Mouse (Mus musculus) lung, postnatal 4 days (tissue): Measurements from ENCODE around the gene Ppp1ca.

Source experiments
- DNase-seq, 2 experiments: peaks; one replicate each; pipeline ENCODE4 v3.0.0; 2021

Ppp1ca gene

GRCm38 (mm10) chr19:4191528-4192250 is at the start of gene Ppp1ca:
Ppp1ca (plus strand) TSS chr19:4192065.
- DNase-seq: peak; percentile 97 to 98

- DNase-seq: peak in 1 of 2 experiments; percentile 44
Observed at GRCm38 (mm10) chr19:4142416-4143173, 49.3 kb upstream of the Ppp1ca start.

- no peak for DNase-seq
Observed at GRCm38 (mm10) chr19:4143759-4144268, 48.1 kb upstream of the Ppp1ca start, which contains the start of gene Cabp4. Cabp4 (minus strand) TSS chr19:4144033.

DNA sequence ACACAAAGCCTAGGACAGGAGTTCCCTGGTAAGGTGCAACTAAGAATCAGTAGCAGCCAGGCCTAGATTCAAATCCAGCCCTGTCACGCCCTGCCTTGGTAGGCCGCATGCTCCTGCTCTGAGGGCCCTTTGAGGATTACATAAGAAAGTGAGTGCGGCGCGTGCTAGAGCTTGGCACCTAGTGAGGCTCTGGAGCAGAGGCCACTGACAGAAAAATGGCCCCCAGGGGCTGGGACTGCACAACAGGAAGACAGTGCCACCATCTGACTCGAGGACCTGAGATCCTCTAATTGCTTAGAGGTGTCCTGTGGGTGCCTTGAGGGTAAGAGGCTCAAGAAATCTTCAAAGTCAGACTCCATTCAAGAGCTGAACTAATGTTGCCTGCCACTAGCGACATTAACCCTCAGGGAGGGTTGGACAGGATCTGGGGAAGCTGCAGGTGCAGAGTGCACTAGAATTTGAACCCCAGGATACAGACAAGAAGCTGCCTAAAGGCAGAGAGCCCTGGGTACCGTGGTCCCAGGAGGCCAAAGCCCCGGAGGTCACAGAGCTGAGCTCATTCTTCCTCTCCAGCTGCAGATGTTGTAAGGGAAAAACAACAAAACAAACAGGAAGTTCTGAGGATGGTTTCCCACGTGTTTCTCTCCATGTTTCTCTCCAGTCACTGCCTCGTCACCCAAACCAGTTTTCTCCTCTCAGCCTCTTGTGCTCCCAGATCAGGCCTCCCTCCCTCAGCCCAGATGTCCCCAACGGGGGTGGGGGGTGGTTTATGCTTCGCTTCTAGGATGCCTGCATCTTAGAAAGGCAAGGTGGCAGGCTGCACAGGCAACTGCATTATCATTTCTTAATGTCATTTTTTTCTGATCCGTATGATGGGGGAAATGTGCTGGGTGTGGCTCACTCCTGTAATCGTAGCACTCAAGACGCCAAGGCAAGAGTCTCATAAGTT is 47.0 kb upstream of the Ppp1ca start:
- peak in 1 of 2 experiments; percentile 60 for DNase-seq

DNA sequence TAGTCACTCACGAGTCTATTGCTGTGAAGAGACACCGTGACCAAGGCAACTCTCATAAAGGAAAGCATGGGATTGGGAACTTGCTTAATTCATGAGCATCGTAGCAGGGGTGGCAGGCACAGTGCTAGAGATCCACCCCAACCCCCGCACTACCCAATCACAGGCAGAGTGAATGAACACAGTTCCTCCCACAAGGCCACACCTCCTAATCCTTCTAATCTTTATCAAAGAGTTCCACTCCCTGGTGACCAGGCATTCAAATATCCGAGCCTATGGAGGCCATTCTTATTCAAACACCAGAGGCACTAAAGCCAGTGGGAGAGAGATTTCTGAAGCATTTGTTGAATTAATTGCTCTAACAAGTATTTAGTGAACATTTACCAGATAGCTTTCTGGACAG is 45.9 kb upstream of the Ppp1ca start:
- DNase-seq: no peak

DNA sequence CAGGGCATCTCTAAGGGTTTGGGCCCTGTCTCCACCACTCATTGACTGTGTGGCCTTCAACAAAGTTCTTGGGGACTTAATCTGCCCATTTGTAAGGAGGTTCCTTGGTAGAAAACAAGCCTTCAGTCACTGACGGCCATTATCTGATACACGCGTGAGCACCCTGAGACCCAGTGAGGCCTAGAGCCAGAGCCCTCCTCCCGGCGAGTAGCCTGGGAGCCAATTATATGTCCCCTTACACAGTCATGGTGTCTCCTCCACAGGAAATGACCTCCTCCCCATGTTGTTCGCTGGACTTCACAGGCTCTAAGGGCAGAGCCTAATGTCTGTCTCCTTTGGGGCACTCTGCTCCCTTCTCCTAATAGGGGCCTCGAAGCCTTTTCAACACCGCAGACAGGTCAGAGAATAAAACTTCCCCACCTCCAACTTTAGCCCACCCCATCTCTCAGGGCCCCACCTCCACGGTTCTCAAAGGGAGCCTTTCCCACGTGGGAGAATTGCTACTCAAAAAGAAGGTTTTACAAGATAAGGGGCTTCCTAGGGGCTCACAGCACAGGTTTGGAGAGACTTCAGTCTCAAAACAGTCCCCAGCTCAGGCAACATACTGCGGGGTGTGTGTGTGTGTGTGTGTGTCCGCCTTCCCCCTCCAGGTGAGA is 45.4 kb upstream of the Ppp1ca start:
- DNase-seq: no peak

DNA sequence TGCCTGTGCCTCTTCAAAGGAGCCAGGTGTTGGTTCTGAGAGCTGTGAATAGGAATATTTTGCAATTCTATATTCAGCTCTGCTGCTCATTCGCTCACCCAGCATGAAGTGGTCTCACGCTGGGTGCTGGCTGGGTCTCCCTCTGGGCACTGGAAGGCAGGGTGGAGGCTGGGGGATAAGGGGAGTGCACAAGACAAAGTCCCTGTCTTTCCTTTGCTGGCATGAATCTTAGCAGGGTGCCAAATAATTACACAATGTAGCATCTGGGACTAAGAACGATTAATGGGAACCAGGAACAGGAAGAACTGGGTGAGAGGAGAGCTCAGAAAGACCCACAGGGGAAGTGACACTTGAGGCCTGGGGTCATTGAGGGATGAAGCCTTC is 44.9 kb upstream of the Ppp1ca start:
- peak in 1 of 2 experiments; percentile 51 for DNase-seq

GRCm38 (mm10) chr19:4147782-4148490 is 43.9 kb upstream of the Ppp1ca start:
- DNase-seq: no peak

DNA sequence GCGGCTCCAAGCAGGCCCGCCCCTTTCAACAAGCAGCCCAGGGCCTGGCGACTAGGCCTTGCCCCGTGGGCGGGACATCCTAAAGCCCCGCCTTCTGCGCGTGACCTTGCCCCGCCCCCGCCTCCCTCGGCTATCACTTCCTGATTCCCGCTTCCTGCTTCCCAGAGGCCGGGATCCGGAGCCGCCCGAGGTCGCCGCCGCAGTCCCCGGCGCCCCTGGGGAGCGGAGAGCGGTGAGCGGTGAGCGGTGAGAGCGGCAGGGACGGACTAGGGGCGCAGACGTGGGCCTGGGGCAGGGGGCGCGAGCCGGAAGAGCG is 43.4 kb upstream of the Ppp1ca start, which contains the start of gene Coro1b:
Coro1b (plus strand) TSS at position 129 of the 316 bp plus-strand sequence.
- peak; percentile 98 to 99 for DNase-seq

DNA sequence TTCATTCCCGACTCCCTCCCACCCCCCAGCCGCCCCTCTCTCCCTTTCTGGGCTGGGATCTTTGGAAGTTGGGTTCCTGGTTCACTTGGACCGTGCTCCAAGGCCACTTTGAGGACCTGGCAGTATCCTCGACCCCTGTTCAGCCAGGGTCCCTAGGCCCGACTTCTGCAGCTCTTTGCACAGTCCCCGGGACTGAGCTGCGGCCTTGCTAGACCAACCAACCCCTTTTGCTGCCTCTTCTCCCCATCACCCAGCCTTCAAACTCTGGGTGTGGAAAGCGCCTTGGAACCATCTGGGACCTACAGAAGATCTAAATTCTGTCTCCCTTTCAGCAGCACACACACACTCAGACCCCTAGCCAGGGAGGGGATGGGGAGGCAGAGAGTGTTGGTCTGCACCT is 43.0 kb upstream of the Ppp1ca start:
- no peak for DNase-seq

DNA sequence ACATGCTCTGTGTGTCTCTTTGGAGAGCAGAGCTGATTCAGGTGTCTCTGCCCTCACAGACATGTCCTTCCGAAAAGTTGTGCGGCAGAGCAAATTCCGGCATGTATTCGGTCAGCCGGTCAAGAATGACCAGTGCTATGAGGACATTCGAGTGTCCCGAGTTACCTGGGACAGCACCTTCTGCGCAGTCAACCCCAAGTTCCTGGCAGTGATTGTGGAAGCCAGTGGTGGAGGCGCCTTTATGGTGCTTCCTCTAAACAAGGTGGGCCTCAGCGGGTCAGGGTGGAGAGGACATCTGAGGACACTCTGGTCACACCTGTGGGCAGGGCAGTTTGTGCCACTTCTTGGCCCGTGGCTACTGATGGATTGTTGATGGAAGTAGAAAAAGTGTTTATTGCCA is 42.6 kb upstream of the Ppp1ca start:
- DNase-seq: no peak

- no peak for DNase-seq
Observed at GRCm38 (mm10) chr19:4149764-4150461, 42.0 kb upstream of the Ppp1ca start.

GRCm38 (mm10) chr19:4150567-4151487 is 41.0 kb upstream of the Ppp1ca start:
- DNase-seq: no peak

DNA sequence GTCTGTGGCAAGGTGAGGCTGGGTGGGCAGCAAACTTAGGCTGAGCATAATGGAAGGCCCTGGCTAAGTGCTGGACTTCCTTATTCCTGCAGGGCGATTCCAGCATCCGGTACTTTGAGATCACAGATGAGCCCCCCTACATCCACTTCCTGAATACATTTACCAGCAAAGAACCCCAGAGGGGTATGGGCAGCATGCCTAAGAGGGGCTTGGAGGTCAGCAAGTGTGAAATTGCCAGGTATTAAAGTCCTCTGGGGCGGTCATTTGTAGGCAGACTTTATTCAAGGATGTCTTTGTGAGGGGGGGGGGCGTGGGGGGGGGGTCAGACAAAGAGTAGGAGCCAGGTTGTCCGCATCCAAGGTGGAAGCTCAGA is 40.4 kb upstream of the Ppp1ca start:
- DNase-seq: no peak

- no peak for DNase-seq
Observed at GRCm38 (mm10) chr19:4151898-4152297, 40.0 kb upstream of the Ppp1ca start.

GRCm38 (mm10) chr19:4152445-4153231 is 39.2 kb upstream of the Ppp1ca start:
- no peak for DNase-seq

DNA sequence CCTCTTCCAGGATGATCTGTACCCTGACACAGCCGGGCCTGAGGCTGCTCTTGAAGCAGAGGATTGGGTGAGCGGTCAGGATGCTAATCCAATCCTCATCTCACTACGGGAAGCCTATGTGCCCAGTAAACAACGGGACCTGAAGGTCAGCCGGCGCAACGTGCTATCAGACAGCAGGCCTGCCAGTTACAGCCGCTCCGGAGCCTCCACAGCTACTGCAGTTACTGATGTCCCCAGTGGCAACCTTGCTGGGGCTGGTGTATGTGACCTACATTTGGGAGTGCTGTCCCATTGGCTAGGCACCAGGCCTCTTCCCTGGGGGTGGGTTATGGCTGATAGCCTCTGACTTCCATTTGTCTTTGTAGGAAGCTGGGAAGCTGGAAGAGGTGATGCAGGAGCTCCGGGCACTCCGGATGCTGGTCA is 38.6 kb upstream of the Ppp1ca start, which contains the start of gene Ptprcap:
Ptprcap (plus strand) TSS at position 373 of the 423 bp plus-strand sequence.
- no peak for DNase-seq

- DNase-seq: peak in 1 of 2 experiments; percentile 43
Observed at GRCm38 (mm10) chr19:4154437-4155222, 37.2 kb upstream of the Ppp1ca start.
